Mouse (Mus musculus) ES-E14 (cell line): ENCODE data around the gene Il15ra. TPM values are rescaled to one million over a fixed set of nuclear protein-coding genes. Genes with fewer than 3 reads are reported as not detected.

Experiments used
- DNase-seq: peaks from one replicate; pipeline ENCODE4 v3.0.0-alpha.2; 2013; ENCODE audit warnings: low read depth, low spot score
- H3K27ac ChIP-seq: 2 replicates; pipeline ENCODE4 v1.5.1; 2012; ENCODE audit warnings: low read depth, mild to moderate bottlenecking, low read length, moderate library complexity, mixed read lengths; ENCODE audit not compliant: poor library complexity, insufficient read depth, severe bottlenecking
- H3K36me3 ChIP-seq: 2 replicates; pipeline ENCODE4 v1.6.1; 2012; ENCODE audit warnings: mild to moderate bottlenecking, low read length, moderate library complexity, mixed read lengths; ENCODE audit not compliant: control insufficient read depth, poor library complexity, insufficient read depth, severe bottlenecking
- H3K4me1 ChIP-seq, 2 experiments: fragments of 150-350 bp in 1 of 2; sonication (generic) in 1 of 2; 2 replicates each; pipeline ENCODE4 v1.6.1; 2012; ENCODE audit warnings: low read length in 2 of 2, mild to moderate bottlenecking in 1 of 2, mixed read lengths in 1 of 2; ENCODE audit not compliant: control insufficient read depth in 2 of 2, insufficient read depth in 2 of 2, poor library complexity in 1 of 2
- H3K4me3 ChIP-seq, 2 experiments: fragments of 150-350 bp in 1 of 2; sonication (generic) in 1 of 2; 2 replicates each; pipeline ENCODE4 v1.5.1; 2012; ENCODE audit warnings: low read length in 2 of 2, low read depth in 1 of 2, mild to moderate bottlenecking in 1 of 2, mixed read lengths in 1 of 2; ENCODE audit not compliant: insufficient read depth in 1 of 2, poor library complexity in 1 of 2, severe bottlenecking in 1 of 2
- H3K9ac ChIP-seq: 2 replicates; pipeline ENCODE4 v1.6.1; 2012; ENCODE audit warnings: low read depth, mild to moderate bottlenecking, low read length, mixed read lengths; ENCODE audit not compliant: poor library complexity, insufficient read depth, severe bottlenecking
- H3K9me3 ChIP-seq: fragments of 150-350 bp; sonication (generic); 2 replicates; pipeline ENCODE4 v1.6.1; 2012; ENCODE audit warnings: low read depth, mild to moderate bottlenecking, low read length; ENCODE audit not compliant: control insufficient read depth, insufficient read depth
- CHD2 ChIP-seq: IDR thresholded peaks from 2 replicates; pipeline ENCODE4 v1.6.1; 2014; ENCODE audit warnings: mild to moderate bottlenecking, low read depth, low read length, inconsistent platforms
- HCFC1 ChIP-seq: IDR thresholded peaks from 2 replicates; pipeline ENCODE4 v1.6.1; 2012; ENCODE audit warnings: low read length, inconsistent platforms, borderline replicate concordance; ENCODE audit not compliant: insufficient read depth
- MAFK ChIP-seq: IDR thresholded peaks from 2 replicates; pipeline ENCODE4 v1.6.1; 2014; ENCODE audit warnings: mild to moderate bottlenecking, low read depth, low read length, inconsistent platforms; ENCODE audit not compliant: insufficient read depth
- ZC3H11A ChIP-seq: IDR thresholded peaks from 2 replicates; pipeline ENCODE4 v1.6.1; 2012; ENCODE audit warnings: low read depth, mild to moderate bottlenecking, inconsistent platforms, low read length, borderline replicate concordance
- ZNF384 ChIP-seq: IDR thresholded peaks from 2 replicates; pipeline ENCODE4 v1.6.1; 2012; ENCODE audit warnings: low read depth, low read length, inconsistent platforms
- in situ Hi-C, 2 experiments: fragments of 600-800 bp; cut with MboI; formaldehyde crosslinking; loops; one replicate each; pipeline ENCODE4 v1.15.1; 2025; ENCODE audit warnings: low sequenced_read_pairs in 2 of 2, inconsistent platforms in 1 of 2; ENCODE audit not compliant: unreplicated experiment in 2 of 2
- total RNA-seq: library from RNA; depleted of rRNA; stranded (reverse); fragments of 300-350 nt; gene quantifications from 2 replicates; pipeline ENCODE4 v1.2.3, GENCODE M21; 2012; rRNA removed

The Il15ra gene
- 0.90 and 2.4 TPM in 2 replicates for total RNA-seq

GRCm38 (mm10) chr2:11705201-11706025 lies at the start of gene Il15ra:
Gene Il15ra, plus strand, starts transcription at chr2:11705290.
- H3K9ac ChIP-seq, result peak within 1 kb of the TSS; percentile 43; the same call in 1 of the 2 replicates
- no peak for DNase-seq
- no peaks in the 10 kb centered on the region for H3K9me3 ChIP-seq
- TF ChIP-seq MAFK (no peak), ZNF384 (no peak), CHD2 (no peak), HCFC1 (no peak), ZC3H11A (no peak)
- no peaks in the 10 kb centered on the region for H3K36me3 ChIP-seq
- H3K4me3 ChIP-seq, result peak within 1 kb of the TSS; percentile 60
- H3K27ac ChIP-seq, result no peak within 1 kb of the TSS
- peaks cover 0 to 6% of the 10 kb centered on the region in 2 experiments; a peak in 2 of 4 replicates for H3K4me1 ChIP-seq
- in situ Hi-C loops, result no loop called here

- no peak for TF ChIP-seq HCFC1
- TF ChIP-seq MAFK, result no peak
- no peak for TF ChIP-seq ZNF384
- TF ChIP-seq ZC3H11A, result no peak
- no peak for TF ChIP-seq CHD2
- DNase-seq, result no peak
- H3K27ac ChIP-seq, result no peak overlapping the region
- no peaks in the 10 kb centered on the region for H3K4me1 ChIP-seq
- H3K4me3 ChIP-seq, result no peak overlapping the region
- no peak overlapping the region for H3K9ac ChIP-seq
- no peaks in the 10 kb centered on the region for H3K9me3 ChIP-seq
- H3K36me3 ChIP-seq, result no peaks in the 10 kb centered on the region
- in situ Hi-C loops, result no loop called here
Observed at GRCm38 (mm10) chr2:11657581-11657980, 47.5 kb upstream of the Il15ra start.

- Histone ChIP-seq H3K4me1 (no peaks in the 10 kb centered on the region), H3K27ac (no peak overlapping the region), H3K36me3 (no peaks in the 10 kb centered on the region), H3K4me3 (no peak overlapping the region), H3K9me3 (no peaks in the 10 kb centered on the region), H3K9ac (no peak overlapping the region)
- no peak for DNase-seq
- in situ Hi-C loops, result no loop called here
- TF ChIP-seq HCFC1 (no peak), MAFK (no peak), ZNF384 (no peak), CHD2 (no peak), ZC3H11A (no peak)
Observed at GRCm38 (mm10) chr2:11659263-11659662, 45.8 kb upstream of the Il15ra start.

GRCm38 (mm10) chr2:11662143-11662906 lies 42.8 kb upstream of the Il15ra start:
- H3K4me1 ChIP-seq, result no peaks in the 10 kb centered on the region
- no peaks in the 10 kb centered on the region for H3K9me3 ChIP-seq
- H3K9ac ChIP-seq, result no peak overlapping the region
- in situ Hi-C loops, result no loop called here
- TF ChIP-seq ZNF384 (no peak), HCFC1 (no peak), ZC3H11A (no peak), CHD2 (no peak), MAFK (no peak)
- H3K4me3 ChIP-seq, result no peak overlapping the region
- H3K27ac ChIP-seq, result no peak overlapping the region
- no peaks in the 10 kb centered on the region for H3K36me3 ChIP-seq
- no peak for DNase-seq
